Mouse (Mus musculus) frontal cortex, adult (tissue): Measurements from ENCODE around the gene Rufy2.
"Not testable (repeated sequence)": the region's sequence is repeated elsewhere in the genome, so short reads cannot be mapped to it uniquely, and the experiment has no call there.

Source experiments
- ATAC-seq: cut with Nextera tagmentation; 2 replicates; pipeline ENCODE4 v1.9.2; 2017; ENCODE audit warnings: mild to moderate bottlenecking, moderate library complexity, mixed read lengths; ENCODE audit not compliant: low TSS enrichment

The Rufy2 gene

DNA sequence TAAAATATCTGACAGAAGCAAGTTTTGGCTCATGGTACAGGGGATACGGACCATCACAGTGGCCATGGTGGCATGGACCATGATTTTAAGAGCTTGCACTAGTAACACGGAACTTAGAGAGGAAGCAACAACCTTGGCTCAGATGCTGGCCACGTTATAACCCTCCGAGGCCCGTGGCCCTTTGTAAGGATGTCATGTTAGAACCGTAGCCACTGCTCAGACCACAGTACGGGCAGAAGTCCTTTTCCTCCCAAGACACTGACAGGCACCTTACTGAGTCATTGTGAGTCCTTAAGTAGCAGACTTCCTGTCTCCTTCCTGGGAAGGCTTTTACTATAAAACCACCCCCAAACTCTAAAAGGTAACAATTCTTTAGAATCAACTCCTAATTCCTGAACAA lies 71.2 kb downstream of the Rufy2 start:
- ATAC-seq: no peak

DNA sequence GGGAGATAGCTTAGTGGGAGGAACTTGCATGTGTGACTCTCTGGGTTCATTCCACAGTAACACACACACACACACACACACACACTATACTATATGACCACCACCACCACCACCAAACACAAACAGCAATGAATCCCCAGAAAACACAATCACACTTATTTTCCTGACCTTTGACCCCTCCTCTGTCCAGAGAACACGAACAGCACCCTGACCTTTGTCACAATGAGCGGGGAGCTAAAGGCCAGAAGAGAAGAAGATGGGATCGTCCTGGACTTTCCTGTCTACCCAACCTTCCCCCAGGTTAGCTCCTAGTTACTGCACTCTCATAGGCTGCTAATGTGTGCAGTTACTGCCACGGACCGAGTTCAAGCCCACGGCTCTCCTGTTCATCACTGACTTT lies 72.0 kb downstream of the Rufy2 start:
- ATAC-seq: no peak

DNA sequence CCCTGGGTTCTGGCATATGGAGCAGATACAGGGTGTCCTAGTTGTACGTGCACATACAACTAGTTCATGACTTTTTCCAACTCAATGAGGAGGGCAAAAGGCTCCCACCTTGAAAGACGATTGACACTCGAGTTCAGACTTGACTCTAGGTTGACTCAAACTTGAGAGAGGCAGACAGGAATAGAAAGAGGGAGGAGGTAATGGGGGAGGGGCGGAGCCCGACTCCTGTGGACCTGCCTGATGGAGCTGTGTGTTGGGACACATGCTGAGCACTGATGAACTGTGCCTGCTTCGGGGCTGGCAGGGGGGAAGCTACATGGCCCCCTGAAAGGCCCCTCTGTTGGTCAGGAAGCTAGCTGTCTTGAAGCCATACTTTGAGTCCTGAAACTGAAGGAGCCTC lies 73.0 kb downstream of the Rufy2 start:
- ATAC-seq: no peak

DNA sequence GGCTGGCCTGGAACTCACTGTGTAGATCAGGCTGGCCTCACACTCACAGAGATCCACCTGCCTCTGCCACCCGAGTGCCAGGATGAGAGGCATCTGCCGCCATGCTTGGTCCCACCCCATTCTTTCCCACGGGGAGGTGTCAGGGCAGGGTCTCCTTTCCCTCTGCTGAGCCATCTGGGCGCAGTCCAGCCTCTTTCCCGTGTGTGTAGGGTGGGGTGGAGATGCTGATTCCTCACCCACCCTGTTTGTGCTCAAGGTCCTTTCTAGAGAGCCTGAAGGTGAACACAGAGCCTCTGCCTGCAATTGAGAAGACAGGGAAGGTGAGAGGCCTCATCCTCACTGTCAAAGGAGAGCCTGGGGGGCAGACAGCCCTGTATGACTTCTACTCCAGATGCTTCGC lies 74.0 kb downstream of the Rufy2 start:
- ATAC-seq: not testable (repeated sequence)

DNA sequence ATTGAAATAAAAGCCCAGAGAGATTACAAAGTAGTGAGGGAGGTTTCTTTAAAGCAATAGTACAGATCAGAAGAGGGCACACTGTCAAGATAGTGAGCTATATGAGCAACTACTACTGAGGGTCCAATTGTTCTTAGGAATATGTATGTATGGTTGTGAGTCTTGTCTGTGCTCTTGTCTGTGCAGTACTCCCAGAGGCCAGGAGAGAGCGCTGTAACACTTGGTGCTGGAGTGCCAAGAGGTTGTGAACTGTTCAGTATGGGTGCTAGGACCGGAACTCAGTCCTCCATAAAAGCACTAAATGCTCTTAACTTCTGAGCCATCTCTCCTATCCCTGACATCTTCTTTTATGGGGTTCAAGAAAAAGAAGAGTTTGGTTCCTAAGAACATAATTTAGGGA lies 74.6 kb downstream of the Rufy2 start:
- no peak for ATAC-seq

DNA sequence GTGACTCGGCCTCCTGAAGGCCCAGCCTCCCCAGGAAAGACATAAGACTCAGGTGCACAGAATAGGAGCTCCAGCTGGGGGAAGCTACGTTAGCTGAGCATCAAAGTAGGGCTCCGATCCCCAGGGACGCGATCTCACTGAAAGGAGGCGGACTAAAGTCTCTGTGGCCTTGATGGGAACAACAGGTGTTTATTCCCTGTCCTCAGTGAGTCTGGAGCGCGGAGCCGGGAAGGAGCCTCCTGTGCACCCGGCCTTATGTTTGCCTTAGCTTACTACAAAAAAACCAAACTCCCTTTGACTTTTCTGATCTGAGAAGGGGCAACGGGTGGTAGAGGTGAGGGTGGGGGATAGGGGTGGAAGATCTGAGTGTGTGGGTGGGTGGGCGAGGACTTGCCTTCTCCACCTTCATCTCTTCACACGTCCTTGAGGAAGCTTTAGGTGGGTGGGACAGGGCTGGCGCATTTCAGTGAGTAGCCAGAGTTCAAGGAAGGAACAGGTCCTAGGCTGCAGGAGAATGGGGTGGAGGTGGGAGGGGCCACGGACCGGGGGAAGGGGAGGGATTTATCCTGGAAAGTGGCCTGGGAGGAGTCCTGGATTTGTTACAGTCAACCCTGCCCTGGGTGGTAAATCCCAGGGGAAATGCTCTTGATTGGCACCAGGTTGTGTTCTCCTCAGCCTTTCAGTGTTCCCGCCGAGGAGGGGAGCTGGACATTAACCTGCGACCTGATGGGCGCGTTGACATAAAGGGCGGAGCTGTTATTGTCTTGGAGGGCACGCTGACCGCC lies 77.1 kb downstream of the Rufy2 start:
- no peak for ATAC-seq

DNA sequence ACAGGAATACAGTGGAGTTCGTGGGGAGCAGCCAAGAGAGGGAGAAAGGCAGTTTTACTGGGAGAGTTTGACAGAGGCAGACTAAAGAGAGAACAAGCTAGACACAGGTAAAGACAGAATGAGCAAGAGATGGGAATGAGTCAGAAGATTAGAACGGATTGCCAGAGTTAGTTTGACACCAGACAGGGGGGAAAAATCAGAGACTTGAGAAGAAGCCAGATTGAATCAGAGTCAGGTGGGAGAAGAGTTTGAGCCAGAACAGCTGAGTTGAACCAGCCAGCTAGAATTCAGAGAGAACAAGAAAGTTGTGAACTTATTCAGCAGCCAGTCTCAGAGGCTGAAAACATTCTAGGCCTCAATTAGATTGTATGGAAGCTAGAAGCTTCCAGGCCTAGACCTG lies 79.8 kb downstream of the Rufy2 start, which contains the start of gene Pbld1:
Gene Pbld1 (plus strand): TSS at position 301 of the 400 bp plus-strand sequence.
- ATAC-seq: no peak

DNA sequence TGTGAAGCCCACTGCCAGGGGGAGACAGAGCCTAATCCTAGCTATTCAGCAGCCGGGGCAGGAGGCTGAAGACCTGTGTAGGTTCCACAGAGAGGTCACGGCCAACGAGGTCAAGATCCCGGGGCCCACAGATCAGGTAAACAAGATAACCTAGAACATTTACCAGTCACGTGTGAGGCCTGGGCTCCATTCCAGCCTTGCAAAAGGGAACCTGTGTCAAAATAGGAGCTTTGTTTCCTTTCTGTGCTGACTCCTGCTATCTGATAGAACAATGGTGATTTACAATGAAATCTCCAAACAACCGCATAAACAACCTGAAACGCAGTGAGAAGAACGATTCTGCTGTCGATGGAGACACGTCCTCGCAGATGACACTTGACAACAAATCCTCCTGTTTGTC lies 80.4 kb downstream of the Rufy2 start:
- ATAC-seq: no peak

DNA sequence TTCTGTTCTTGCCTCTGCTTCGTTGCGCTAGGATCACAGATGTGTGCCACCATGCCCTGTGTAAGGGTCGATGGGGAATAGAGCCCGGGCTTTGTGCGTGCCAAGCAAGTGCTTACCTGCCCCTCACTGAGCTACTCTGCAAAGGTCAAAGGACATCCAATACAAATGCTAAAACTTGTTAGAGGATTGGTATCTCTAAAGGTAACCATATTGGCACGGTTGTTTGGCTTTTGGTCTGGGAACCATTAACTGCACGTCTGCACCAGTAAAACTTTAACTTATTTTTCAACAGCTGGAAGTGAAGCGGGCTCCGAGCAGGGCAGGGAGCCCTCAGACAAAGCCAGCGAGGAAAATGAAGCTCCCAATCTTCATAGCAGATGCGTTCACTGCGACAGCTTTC lies 81.2 kb downstream of the Rufy2 start:
- no peak for ATAC-seq

DNA sequence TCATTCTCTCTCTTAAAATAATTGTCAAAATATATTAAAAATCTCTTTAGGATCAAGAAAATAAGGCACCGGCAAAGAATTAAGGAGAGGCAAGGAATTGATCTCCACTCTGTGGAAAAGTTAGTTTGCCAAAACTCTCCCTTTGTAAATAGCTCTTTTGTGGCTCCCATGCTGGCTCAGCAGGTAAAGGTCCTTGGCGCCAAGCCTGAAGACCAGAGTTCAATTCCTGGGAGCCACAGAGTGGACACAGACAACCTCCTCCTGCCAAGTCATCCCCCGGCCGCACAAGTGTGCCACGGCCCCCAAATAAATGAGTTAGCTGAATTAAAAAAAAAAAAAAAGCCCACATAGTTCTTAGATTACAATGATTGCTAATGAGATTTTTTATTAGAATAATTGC lies 82.7 kb downstream of the Rufy2 start:
- ATAC-seq: no peak

DNA sequence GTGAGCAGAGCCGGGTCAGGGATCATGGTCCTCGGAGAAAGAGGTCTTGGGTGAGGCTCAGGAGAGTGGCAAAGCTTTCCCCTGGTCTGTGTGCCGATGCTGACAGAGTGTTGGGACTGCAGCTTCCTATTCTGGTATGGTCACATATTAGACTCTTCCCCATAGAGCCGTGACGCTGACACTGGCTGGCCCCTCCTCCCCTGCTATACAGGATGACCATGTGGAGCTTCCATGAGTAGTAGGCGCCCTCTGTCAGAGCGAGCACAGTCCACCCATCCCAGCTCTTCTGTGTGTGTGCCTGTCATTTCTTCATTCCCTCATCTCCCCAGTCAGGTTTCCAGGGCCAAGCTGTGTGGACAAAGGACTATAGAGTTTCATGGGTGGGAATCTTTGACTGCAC lies 83.3 kb downstream of the Rufy2 start:
- no peak for ATAC-seq

DNA sequence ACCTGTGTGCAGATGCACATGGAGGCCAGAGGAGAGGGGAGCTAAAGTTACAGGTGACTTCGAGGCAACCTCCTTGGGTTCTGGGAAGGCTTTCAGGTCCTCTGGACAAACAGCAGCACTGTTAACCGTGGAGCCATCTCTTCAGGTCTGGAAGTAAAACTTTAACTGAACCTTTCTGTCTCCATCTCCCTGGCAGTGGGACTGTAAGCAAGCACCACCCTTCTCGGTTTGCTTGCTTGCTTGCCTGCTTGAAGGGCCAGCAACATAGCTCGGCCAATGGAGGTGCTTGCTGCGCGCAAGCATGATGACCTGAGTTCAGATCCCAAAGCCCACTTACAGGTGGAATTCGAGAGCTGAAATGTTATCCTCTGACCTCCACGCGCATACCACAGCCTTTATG lies 84.5 kb downstream of the Rufy2 start:
- no peak for ATAC-seq

DNA sequence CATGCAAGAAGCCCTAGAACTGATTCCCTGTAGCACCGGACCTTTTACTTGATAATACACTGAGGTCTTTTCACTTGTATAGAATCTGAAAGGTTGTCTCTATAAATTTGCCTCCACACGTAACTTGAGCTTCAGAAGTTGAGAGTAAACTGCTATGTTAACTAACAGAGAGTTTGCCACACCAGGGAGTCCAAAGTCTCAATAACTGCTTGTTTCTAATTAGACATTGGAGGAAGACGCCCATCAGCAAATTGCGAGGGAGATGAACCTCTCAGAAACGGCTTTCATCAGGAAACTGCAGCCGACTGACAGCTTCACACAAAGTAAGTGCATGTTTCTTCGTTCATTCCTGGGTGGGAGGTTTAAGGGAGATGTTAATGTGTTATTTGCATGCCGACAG lies 85.5 kb downstream of the Rufy2 start:
- ATAC-seq: no peak

DNA sequence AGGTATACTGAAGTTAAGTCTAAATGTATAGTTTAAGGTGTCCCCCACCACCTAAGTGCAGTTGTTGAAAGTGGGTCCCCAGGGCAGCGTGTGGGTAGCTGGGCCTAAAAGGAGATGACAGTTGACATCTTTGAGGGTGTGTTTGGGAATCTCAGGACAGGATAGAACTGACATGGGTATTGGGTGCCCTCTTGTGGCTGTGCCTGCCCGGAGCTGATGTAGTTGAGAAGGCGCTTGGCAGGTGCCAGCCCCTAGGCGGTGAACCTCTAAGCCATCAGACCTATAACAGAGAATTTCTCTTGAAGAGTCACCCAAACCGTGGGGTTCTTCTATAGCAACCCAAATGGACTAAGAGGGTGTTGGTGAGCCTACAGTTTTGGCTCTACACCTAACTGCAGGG lies 86.0 kb downstream of the Rufy2 start:
- ATAC-seq: peak; percentile 100
